Mouse (Mus musculus) liver, postnatal 0 days (tissue): Measurements from ENCODE around the gene Htra2.

ENCODE experiments used
- CTCF ChIP-seq: sonication (generic); IDR thresholded peaks from 2 replicates; pipeline ENCODE4 v1.5.1; 2016; ENCODE audit warnings: antibody characterized with exemption, low read depth
- EP300 ChIP-seq: IDR thresholded peaks from 2 replicates; pipeline ENCODE4 v1.6.1; 2016; ENCODE audit warnings: antibody characterized with exemption, low read depth, mild to moderate bottlenecking

GRCm38 (mm10) chr6:83003850-83004249 is 51.2 kb downstream of the Htra2 start:
- TF ChIP-seq CTCF (no peak), EP300 (no peak)
